Mouse (Mus musculus) kidney, postnatal 25 days (tissue): ENCODE measurements around the gene Hpcal1.
"Not testable (repeated sequence)": the region's sequence is repeated elsewhere in the genome, so short reads cannot be mapped to it uniquely, and the experiment has no call there.

Source experiments
- DNase-seq, 2 experiments: peaks; one replicate each; pipeline ENCODE4 v3.0.0; 2021; ENCODE audit warnings: mixed read lengths in 2 of 2

Gene Hpcal1

GRCm38 (mm10) chr12:17791111-17791510 is 100.5 kb downstream of the Hpcal1 start:
- DNase-seq: no peak

GRCm38 (mm10) chr12:17792756-17793155 is 102.1 kb downstream of the Hpcal1 start:
- no peak for DNase-seq

- peak; percentile 79 to 95 for DNase-seq
Measured at GRCm38 (mm10) chr12:17795660-17796278, 105.1 kb downstream of the Hpcal1 start.

- not testable (repeated sequence) for DNase-seq
Measured at GRCm38 (mm10) chr12:17798261-17798660, 107.6 kb downstream of the Hpcal1 start.

GRCm38 (mm10) chr12:17808542-17808941 is 117.9 kb downstream of the Hpcal1 start:
- peak; percentile 67 to 90 for DNase-seq

GRCm38 (mm10) chr12:17835279-17835678 is 144.6 kb downstream of the Hpcal1 start:
- DNase-seq: not testable (repeated sequence)
